Mouse (Mus musculus) urinary bladder, postnatal 4 days (tissue): ENCODE measurements around the gene Tpm1.

Source experiments
- DNase-seq, 2 experiments: peaks; one replicate each; pipeline ENCODE4 v3.0.0; 2021 to 2022; ENCODE audit warnings: low spot score in 2 of 2

Gene Tpm1

GRCm38 (mm10) chr9:66988198-66988887, 60.9 kb downstream of the Tpm1 start:
- DNase-seq, result no peak

- DNase-seq, result no peak
Measured at GRCm38 (mm10) chr9:66985377-66985776, 63.8 kb downstream of the Tpm1 start.

- DNase-seq, result no peak
Measured at GRCm38 (mm10) chr9:66982085-66982484, 67.1 kb downstream of the Tpm1 start.

GRCm38 (mm10) chr9:66980458-66980857, 68.7 kb downstream of the Tpm1 start:
- peak; percentile 38 to 85 for DNase-seq

GRCm38 (mm10) chr9:66978468-66978867, 70.7 kb downstream of the Tpm1 start:
- DNase-seq, result no peak

GRCm38 (mm10) chr9:66977982-66978381, 71.2 kb downstream of the Tpm1 start:
- DNase-seq, result no peak

GRCm38 (mm10) chr9:66977121-66977520, 72.1 kb downstream of the Tpm1 start:
- DNase-seq, result no peak

- peak; percentile 90 to 94 for DNase-seq
Measured at GRCm38 (mm10) chr9:66975239-66975645, 74.0 kb downstream of the Tpm1 start, which contains the start of gene Lactb. Gene Lactb (minus strand): TSS chr9:66975484.

GRCm38 (mm10) chr9:66974721-66975225, 74.4 kb downstream of the Tpm1 start:
- DNase-seq, result peak; percentile 61 to 75
